Mouse (Mus musculus): Measurements from ENCODE around the gene St6galnac6. TPM values are rescaled to one million over a fixed set of nuclear protein-coding genes. Genes with fewer than 3 reads are reported as not detected.

Gene St6galnac6
- total RNA-seq (2012; rRNA removed) (9.0 and 12.5 TPM in 2 replicates), polyA plus RNA-seq (2012; ENCODE audit: insufficient read depth in 1 of 2, insufficient read length in 2 of 2, low read depth in 1 of 2, low replicate concordance in 2 of 2, missing spikeins in 1 of 2) (10 to 100 TPM in 1 of 2 experiments, not detected in 1; 26.5 TPM)

DNA sequence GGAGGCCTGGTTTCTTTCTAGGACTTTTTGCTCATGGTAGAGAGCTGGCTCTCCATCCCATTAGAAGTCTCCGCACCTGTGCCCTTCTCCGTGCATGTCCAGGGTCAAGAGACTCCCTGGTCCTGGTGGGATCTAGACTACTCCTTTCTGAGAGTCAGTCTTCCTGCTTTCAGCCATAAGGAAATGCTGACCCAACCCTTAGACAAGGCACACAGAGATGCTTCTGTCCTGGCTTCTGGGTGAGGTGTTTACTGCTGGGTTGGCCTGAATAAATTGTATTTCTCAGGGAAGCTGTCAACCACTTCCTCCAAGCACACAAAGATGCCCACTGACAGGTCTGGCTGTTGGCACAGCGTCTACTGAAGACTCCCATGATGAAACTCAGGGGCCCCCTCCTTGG is at the start of gene St6galnac6:
Gene St6galnac6 (plus strand): TSS at position 301 of the 400 bp plus-strand sequence.
- Histone ChIP-seq H3K4me1 (ENCODE audit: control insufficient read depth in 1 of 2, insufficient read depth in 2 of 2, low read length in 2 of 2) (peaks cover 0 to 3% of the 10 kb centered on the region in 2 experiments; a peak in 2 of 4 replicates), H3K9me3 (replicated peaks; ENCODE audit: insufficient read depth, low read length) (no peaks in the 10 kb centered on the region), H3K36me3 (ENCODE audit: control insufficient read depth in 1 of 2, insufficient read depth in 2 of 2, low read length in 2 of 2) (peaks cover 0 to 5% of the 10 kb centered on the region in 2 experiments; a peak in 1 of 4 replicates), H3K27ac (ENCODE audit: control insufficient read depth, low read depth, low read length) (no peak within 1 kb of the TSS), H3K27me3 (ENCODE audit: control insufficient read depth in 1 of 2, insufficient read depth in 2 of 2, low read length in 2 of 2) (no peaks in the 10 kb centered on the region), H3K9ac (ENCODE audit: control insufficient read depth, low read depth, low read length, poor library complexity, severe bottlenecking) (no peak within 1 kb of the TSS), H3K4me3 (ENCODE audit: control insufficient read depth in 1 of 2, insufficient read depth in 1 of 2, low read depth in 2 of 2, low read length in 2 of 2) (no peak within 1 kb of the TSS), H3K79me2 (ENCODE audit: control insufficient read depth, insufficient read depth, low read length, poor library complexity) (no peaks in the 10 kb centered on the region)
- TF ChIP-seq ZKSCAN1 (IDR thresholded peaks at IDR 0.05; ENCODE audit: low read depth, low read length) (no peak), SMC3 (IDR thresholded peaks at IDR 0.05; ENCODE audit: low read depth, low read length) (no peak), MEF2A (IDR thresholded peaks at IDR 0.05; ENCODE audit: extremely low read depth, insufficient replicate concordance, low read depth, low read length, poor library complexity, severe bottlenecking) (no peak), USF1 (IDR thresholded peaks at IDR 0.05; ENCODE audit: low read depth, low read length) (no peak), GABPA (IDR thresholded peaks at IDR 0.05; ENCODE audit: low read depth, low read length) (no peak), CHD1 (IDR thresholded peaks at IDR 0.05; ENCODE audit: low read depth, low read length) (no peak), POLR2A (IDR thresholded peaks at IDR 0.05; ENCODE audit: control insufficient read depth in 1 of 2, insufficient read depth in 1 of 2, low read depth in 1 of 2, low read length in 2 of 2, poor library complexity in 1 of 2) (no peak), MAZ (IDR thresholded peaks at IDR 0.05; ENCODE audit: low read depth, low read length) (no peak), GATA1 (IDR thresholded peaks at IDR 0.05; ENCODE audit: low read depth, low read length) (no peak)
- no peak for DNase-seq (ENCODE audit: low read depth, low spot score)

GRCm38 (mm10) chr2:32549764-32550163 is 49.7 kb upstream of the St6galnac6 start:
- H3K9me3 ChIP-seq (replicated peaks; ENCODE audit: insufficient read depth, low read length): no peaks in the 10 kb centered on the region
- no peak overlapping the region for H3K9ac ChIP-seq (ENCODE audit: control insufficient read depth, low read depth, low read length, poor library complexity, severe bottlenecking)
- H3K27me3 ChIP-seq (ENCODE audit: control insufficient read depth in 1 of 2, insufficient read depth in 2 of 2, low read length in 2 of 2): no peaks in the 10 kb centered on the region
- no peaks in the 10 kb centered on the region for H3K36me3 ChIP-seq (ENCODE audit: control insufficient read depth in 1 of 2, insufficient read depth in 2 of 2, low read length in 2 of 2)
- no peak overlapping the region for H3K27ac ChIP-seq (ENCODE audit: control insufficient read depth, low read depth, low read length)
- no peak for DNase-seq (ENCODE audit: low read depth, low spot score)
- H3K4me1 ChIP-seq (ENCODE audit: control insufficient read depth in 1 of 2, insufficient read depth in 2 of 2, low read length in 2 of 2): no peaks in the 10 kb centered on the region
- H3K79me2 ChIP-seq (ENCODE audit: control insufficient read depth, insufficient read depth, low read length, poor library complexity): no peaks in the 10 kb centered on the region
- TF ChIP-seq USF1 (IDR thresholded peaks at IDR 0.05; ENCODE audit: low read depth, low read length): no peak
- no peak for TF ChIP-seq SIN3A (IDR thresholded peaks at IDR 0.05; ENCODE audit: low read length)
- no peak for TF ChIP-seq ZKSCAN1 (IDR thresholded peaks at IDR 0.05; ENCODE audit: low read depth, low read length)
- no peak for TF ChIP-seq ZMIZ1 (IDR thresholded peaks at IDR 0.05; ENCODE audit: low read depth, low read length)
- no peak for TF ChIP-seq SMC3 (IDR thresholded peaks at IDR 0.05; ENCODE audit: low read depth, low read length)
- TF ChIP-seq MXI1 (IDR thresholded peaks at IDR 0.05; ENCODE audit: low read depth, low read length): no peak
- no peak for TF ChIP-seq KAT2A (conservative IDR thresholded peaks at IDR 0.05; ENCODE audit: low read depth, low read length)
- TF ChIP-seq MAX (IDR thresholded peaks at IDR 0.05; ENCODE audit: low read length): no peak
- no peak for TF ChIP-seq ZNF384 (IDR thresholded peaks at IDR 0.05; ENCODE audit: low read depth, low read length)
- no peak for TF ChIP-seq USF2 (IDR thresholded peaks at IDR 0.05; ENCODE audit: borderline replicate concordance in 1 of 2, insufficient read depth in 1 of 2, low read depth in 1 of 2, low read length in 2 of 2)
- no peak for TF ChIP-seq NELFE (IDR thresholded peaks at IDR 0.05; ENCODE audit: low read depth, low read length)
- TF ChIP-seq ELF1 (IDR thresholded peaks at IDR 0.05; ENCODE audit: low read depth, low read length): no peak
- H3K4me3 ChIP-seq (ENCODE audit: control insufficient read depth in 1 of 2, insufficient read depth in 1 of 2, low read depth in 2 of 2, low read length in 2 of 2): no peak overlapping the region

Data from MEL (cell line).